Mouse (Mus musculus) CH12.LX (cell line): ENCODE data around the gene Ctrb1. TPM values are rescaled to one million over a fixed set of nuclear protein-coding genes. Genes with fewer than 3 reads are reported as not detected.
"Not testable (repeated sequence)": the region's sequence is repeated elsewhere in the genome, so short reads cannot be mapped to it uniquely, and the experiment has no call there.

ENCODE experiments used
- DNase-seq: peaks from one replicate; pipeline ENCODE4 v3.0.0-alpha.2; 2013; ENCODE audit errors: extremely low read depth
- H3K27ac ChIP-seq: 2 replicates; pipeline ENCODE4 v1.5.1; 2012; ENCODE audit warnings: low read depth, mild to moderate bottlenecking, control low read depth, moderate library complexity; ENCODE audit not compliant: insufficient read depth
- H3K27me3 ChIP-seq: replicated peaks from 2 replicates; pipeline ENCODE3; 2012; ENCODE audit warnings: inconsistent platforms
- H3K36me3 ChIP-seq, 2 experiments: replicated peaks in 1 of 2; 2 replicates each; pipeline versions ENCODE3 to v1.6.1; 2012; ENCODE audit warnings: inconsistent platforms in 1 of 2, low read length in 1 of 2, mild to moderate bottlenecking in 1 of 2, mixed read lengths in 1 of 2, moderate library complexity in 1 of 2; ENCODE audit not compliant: control insufficient read depth in 1 of 2, insufficient read depth in 1 of 2
- H3K4me1 ChIP-seq, 2 experiments: 2 replicates each; pipeline ENCODE4 v1.6.1; 2012; ENCODE audit warnings: inconsistent platforms in 1 of 2, moderate library complexity in 1 of 2; ENCODE audit not compliant: insufficient read depth in 2 of 2, control insufficient read depth in 1 of 2
- H3K4me2 ChIP-seq: 2 replicates; pipeline ENCODE4 v1.6.1; 2012; ENCODE audit warnings: low read depth, mild to moderate bottlenecking, control low read depth; ENCODE audit not compliant: poor library complexity, insufficient read depth, severe bottlenecking
- H3K4me3 ChIP-seq, 3 experiments: fragments of 150-350 bp in 1 of 3; sonication (generic) in 1 of 3; replicated peaks in 1 of 3; 2 replicates each; pipeline versions ENCODE3 to v1.5.1; 2011 to 2012; ENCODE audit warnings: low read depth in 2 of 3, low read length in 2 of 3, mild to moderate bottlenecking in 2 of 3, moderate library complexity in 2 of 3, control low read depth in 1 of 3, improper control_type of control experiment in 1 of 3, inconsistent platforms in 1 of 3, mixed read lengths in 1 of 3; ENCODE audit not compliant: poor library complexity in 1 of 3
- H3K79me2 ChIP-seq: replicated peaks from 2 replicates; pipeline ENCODE4 v1.6.1; 2012; ENCODE audit warnings: mild to moderate bottlenecking, moderate library complexity; ENCODE audit not compliant: control insufficient read depth, poor library complexity, insufficient read depth, severe bottlenecking; ENCODE audit errors: extremely low read depth
- H3K9ac ChIP-seq: 2 replicates; pipeline ENCODE4 v1.6.1; 2012; ENCODE audit warnings: low read depth, mild to moderate bottlenecking, control low read depth, moderate library complexity; ENCODE audit not compliant: insufficient read depth
- H3K9me3 ChIP-seq: replicated peaks from 2 replicates; pipeline ENCODE3; 2012; ENCODE audit warnings: low read length, inconsistent platforms, mixed read lengths
- BHLHE40 ChIP-seq: IDR thresholded peaks from 2 replicates; pipeline ENCODE4 v1.6.1; 2011; ENCODE audit warnings: mild to moderate bottlenecking, low read depth, low read length, improper control_type of control experiment
- CHD2 ChIP-seq: IDR thresholded peaks from 2 replicates; pipeline ENCODE4 v1.6.1; 2011; ENCODE audit warnings: low read length, improper control_type of control experiment
- CTCF ChIP-seq, 2 experiments: IDR thresholded peaks in 1 of 2; conservative IDR thresholded peaks in 1 of 2; 2 replicates each; pipeline ENCODE4 v1.5.1; 2011 to 2012; ENCODE audit warnings: low read depth in 2 of 2, low read length in 2 of 2, improper control_type of control experiment in 1 of 2, inconsistent platforms in 1 of 2, mild to moderate bottlenecking in 1 of 2, moderate library complexity in 1 of 2
- ELF1 ChIP-seq: IDR thresholded peaks from 2 replicates; pipeline ENCODE4 v1.6.1; 2014; ENCODE audit warnings: low read depth, mild to moderate bottlenecking, inconsistent platforms, low read length, improper control_type of control experiment
- EP300 ChIP-seq: IDR thresholded peaks from 2 replicates; pipeline ENCODE4 v1.6.1; 2011; ENCODE audit warnings: low read length, improper control_type of control experiment
- ETS1 ChIP-seq: conservative IDR thresholded peaks from 2 replicates; pipeline ENCODE4 v1.6.1; 2012; ENCODE audit warnings: low read depth, mild to moderate bottlenecking, inconsistent platforms, low read length, improper control_type of control experiment, moderate library complexity
- GABPA ChIP-seq: IDR thresholded peaks from 2 replicates; pipeline ENCODE4 v1.6.1; 2012; ENCODE audit warnings: low read depth, low read length, improper control_type of control experiment, inconsistent platforms; ENCODE audit not compliant: insufficient replicate concordance
- HCFC1 ChIP-seq: IDR thresholded peaks from 2 replicates; pipeline ENCODE4 v1.6.1; 2012; ENCODE audit warnings: low read depth, mild to moderate bottlenecking, inconsistent platforms, low read length, improper control_type of control experiment
- IRF4 ChIP-seq: IDR thresholded peaks from 2 replicates; pipeline ENCODE4 v1.6.1; 2014; ENCODE audit warnings: low read depth, mild to moderate bottlenecking, inconsistent platforms, low read length, improper control_type of control experiment
- JUN ChIP-seq: IDR thresholded peaks from 2 replicates; pipeline ENCODE4 v1.6.1; 2011; ENCODE audit warnings: low read depth, mild to moderate bottlenecking, low read length, improper control_type of control experiment, moderate library complexity; ENCODE audit not compliant: insufficient read depth
- JUND ChIP-seq: conservative IDR thresholded peaks from 2 replicates; pipeline ENCODE4 v1.6.1; 2011; ENCODE audit warnings: low read depth, low read length, improper control_type of control experiment
- MAFK ChIP-seq: IDR thresholded peaks from 2 replicates; pipeline ENCODE4 v1.6.1; 2011; ENCODE audit warnings: low read length, improper control_type of control experiment; ENCODE audit not compliant: insufficient replicate concordance
- MAX ChIP-seq: IDR thresholded peaks from 2 replicates; pipeline ENCODE4 v1.6.1; 2011; ENCODE audit warnings: low read length, improper control_type of control experiment
- MAZ ChIP-seq: IDR thresholded peaks from 2 replicates; pipeline ENCODE4 v1.6.1; 2012; ENCODE audit warnings: low read depth, mild to moderate bottlenecking, inconsistent platforms, low read length, improper control_type of control experiment, moderate library complexity
- MXI1 ChIP-seq: IDR thresholded peaks from 2 replicates; pipeline ENCODE4 v1.6.1; 2011; ENCODE audit warnings: mild to moderate bottlenecking, low read depth, low read length, improper control_type of control experiment
- MYC ChIP-seq: IDR thresholded peaks from 2 replicates; pipeline ENCODE4 v1.6.1; 2011; ENCODE audit warnings: low read depth, mild to moderate bottlenecking, improper control_type of control experiment, low read length
- NELFE ChIP-seq: IDR thresholded peaks from 2 replicates; pipeline ENCODE4 v1.6.1; 2011; ENCODE audit warnings: low read depth, low read length, improper control_type of control experiment
- POLR2A ChIP-seq: IDR thresholded peaks from 2 replicates; pipeline ENCODE4 v1.6.1; 2011; ENCODE audit warnings: low read depth, mild to moderate bottlenecking, improper control_type of control experiment, low read length
- POLR2AphosphoS2 ChIP-seq: IDR thresholded peaks from 2 replicates; pipeline ENCODE4 v1.6.1; 2011; ENCODE audit warnings: low read depth, low read length, improper control_type of control experiment
- RAD21 ChIP-seq: IDR thresholded peaks from 2 replicates; pipeline ENCODE4 v1.6.1; 2011; ENCODE audit warnings: low read depth, mild to moderate bottlenecking, low read length, improper control_type of control experiment, moderate library complexity
- RCOR1 ChIP-seq: conservative IDR thresholded peaks from 2 replicates; pipeline ENCODE4 v1.6.1; 2012; ENCODE audit warnings: low read depth, mild to moderate bottlenecking, inconsistent platforms, low read length, improper control_type of control experiment
- SIN3A ChIP-seq: IDR thresholded peaks from 2 replicates; pipeline ENCODE4 v1.6.1; 2012; ENCODE audit warnings: low read length, improper control_type of control experiment, inconsistent platforms
- SMC3 ChIP-seq: IDR thresholded peaks from 2 replicates; pipeline ENCODE4 v1.6.1; 2011; ENCODE audit warnings: low read depth, low read length, improper control_type of control experiment
- TBP ChIP-seq: conservative IDR thresholded peaks from 2 replicates; pipeline ENCODE4 v1.6.1; 2011; ENCODE audit warnings: low read depth, low read length, improper control_type of control experiment
- UBTF ChIP-seq: IDR thresholded peaks from 2 replicates; pipeline ENCODE4 v1.6.1; 2012; ENCODE audit warnings: low read depth, mild to moderate bottlenecking, inconsistent platforms, low read length, improper control_type of control experiment, moderate library complexity
- USF2 ChIP-seq: conservative IDR thresholded peaks from 2 replicates; pipeline ENCODE4 v1.6.1; 2011; ENCODE audit warnings: low read depth, low read length, improper control_type of control experiment
- ZC3H11A ChIP-seq: IDR thresholded peaks from 2 replicates; pipeline ENCODE4 v1.6.1; 2012; ENCODE audit warnings: low read depth, mild to moderate bottlenecking, inconsistent platforms, low read length, improper control_type of control experiment
- ZKSCAN1 ChIP-seq: IDR thresholded peaks from 2 replicates; pipeline ENCODE4 v1.6.1; 2012; ENCODE audit warnings: low read depth, inconsistent platforms, low read length, improper control_type of control experiment, borderline replicate concordance
- ZNF384 ChIP-seq: IDR thresholded peaks from 2 replicates; pipeline ENCODE4 v1.6.1; 2012; ENCODE audit warnings: low read depth, low read length, improper control_type of control experiment, inconsistent platforms
- dilution Hi-C: fragments of 300-500 bp; cut with MboI; formaldehyde crosslinking; loops from 2 replicates; pipeline ENCODE4 v1.14.3; 2020; ENCODE audit warnings: low sequenced_read_pairs; ENCODE audit not compliant: extremely low pct_unique_long_range_greater_than_20kb, extremely low pct_ligation_motif_present
- in situ Hi-C: fragments of 300-500 bp; cut with MboI; formaldehyde crosslinking; loops from 3 replicates; pipeline ENCODE4 v1.14.3; 2019; ENCODE audit warnings: low sequenced_read_pairs, low pct_ligation_motif_present, low pct_unique_long_range_greater_than_20kb, mixed read lengths
- polyA plus RNA-seq: library from polyadenylated mRNA; unstranded; fragments of >175 nt; gene quantifications from 2 replicates; pipeline ENCODE4 v1.2.1, GENCODE M21; 2012; ENCODE audit warnings: low read depth; ENCODE audit not compliant: insufficient read length
- total RNA-seq, 2 experiments: library from RNA; depleted of rRNA; stranded (reverse); fragments of 300-350 nt in 1 of 2; fragments of >200 nt in 1 of 2; gene quantifications; 2 replicates each; pipeline ENCODE4 v1.2.3; 2012 to 2014

Ctrb1 gene
- total and polyA plus RNA-seq, 3 experiments = not detected

- TF ChIP-seq SIN3A (peak; percentile 9; the same call in 1 of the 2 replicates), ZNF384 (peak; percentile 86)
- dilution Hi-C loops, H3K27ac ChIP-seq, in situ Hi-C loops, H3K36me3 ChIP-seq, H3K9me3 ChIP-seq, H3K9ac ChIP-seq, H3K79me2 ChIP-seq, H3K27me3 ChIP-seq: not testable (repeated sequence)
- Histone ChIP-seq H3K4me3 (peak overlapping the region; percentile 69 to 89 (median 73)), H3K4me1 (peaks cover 0 to 31% of the 10 kb centered on the region in 2 experiments; a peak in 3 of 4 replicates), H3K4me2 (peak overlapping the region; percentile 71)
- peak; percentile 63 for DNase-seq
Observed at GRCm38 (mm10) chr8:111644286-111645051, 46.3 kb downstream of the Ctrb1 start.

GRCm38 (mm10) chr8:111643264-111644141 is 47.3 kb downstream of the Ctrb1 start, which contains the start of gene Zfp1:
Gene Zfp1, plus strand, starts transcription at chr8:111643401.
- peaks cover 6% of the 10 kb centered on the region for H3K79me2 ChIP-seq
- peak; percentile 96 for DNase-seq
- H3K36me3 ChIP-seq = peaks cover 0 to 4% of the 10 kb centered on the region in 2 experiments
- in situ Hi-C loops = no loop called here
- no peaks in the 10 kb centered on the region for H3K27me3 ChIP-seq
- H3K9me3 ChIP-seq = no peaks in the 10 kb centered on the region
- peak within 1 kb of the TSS; percentile 80 for H3K9ac ChIP-seq
- peaks cover 0 to 24% of the 10 kb centered on the region in 2 experiments; a peak in 2 of 4 replicates for H3K4me1 ChIP-seq
- peak within 1 kb of the TSS; percentile 88 for H3K4me2 ChIP-seq
- dilution Hi-C loops = no loop called here
- H3K4me3 ChIP-seq = peak within 1 kb of the TSS; percentile 69 to 89 (median 73)
- H3K27ac ChIP-seq = peak within 1 kb of the TSS; percentile 70
- TF ChIP-seq SMC3 (no peak), SIN3A (peak; percentile 13), GABPA (peak; percentile 45; the same call in 1 of the 2 replicates), ETS1 (peak; percentile 3; the same call in 1 of the 2 replicates), MAFK (no peak), EP300 (peak; percentile 7; the same call in 1 of the 2 replicates), NELFE (peak; percentile 70), HCFC1 (peak; percentile 98), POLR2A (peak; percentile 78), JUN (no peak; the same call in 1 of the 2 replicates), BHLHE40 (peak; percentile 38; the same call in 1 of the 2 replicates), MYC (peak; percentile 78), ZC3H11A (no peak), RAD21 (no peak), USF2 (no peak), CTCF (conservative IDR thresholded peaks at IDR 0.05 in 1 of 2, IDR thresholded peaks at IDR 0.05 in 1 of 2; ENCODE audit: low read depth in 2 of 2, low read length in 2 of 2) (no peak), MAX (peak; percentile 71), UBTF (no peak), ELF1 (peak; percentile 77), RCOR1 (no peak), TBP (peak; percentile 94), IRF4 (no peak; the same call in 1 of the 2 replicates), ZKSCAN1 (no peak), MXI1 (peak; percentile 59), POLR2AphosphoS2 (no peak; the same call in none of the 2 replicates), JUND (no peak), CHD2 (peak; percentile 82), MAZ (peak; percentile 58; the same call in 1 of the 2 replicates)
